Mouse (Mus musculus): ENCODE measurements around the gene Ppp1ca.

DNA sequence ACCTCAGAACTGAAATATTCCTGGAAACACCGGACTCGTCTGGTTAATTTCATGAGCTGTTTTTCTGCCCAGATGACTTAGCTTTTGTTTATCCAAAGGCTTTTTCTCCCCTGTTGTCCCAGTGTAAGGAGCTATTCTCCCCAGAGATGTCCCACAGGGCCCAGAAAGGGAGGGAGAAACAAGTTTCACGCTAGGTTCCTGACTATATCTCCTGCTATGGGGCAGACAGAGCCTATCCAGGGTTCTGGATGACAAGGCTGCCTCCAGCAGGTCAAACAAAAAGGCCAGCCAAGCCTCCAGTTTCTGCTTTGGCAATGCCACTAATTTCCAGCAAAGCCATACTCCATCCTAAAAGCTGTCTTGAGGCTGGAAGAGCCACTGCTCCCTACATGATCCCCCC lies 26.0 kb downstream of the Ppp1ca start:
- TF ChIP-seq POLR2A (IDR thresholded peaks at IDR 0.05; ENCODE audit: low read depth, low read length) (no peak), HCFC1 (IDR thresholded peaks at IDR 0.05; ENCODE audit: low read depth, low read length) (no peak), RCOR1 (conservative IDR thresholded peaks at IDR 0.05; ENCODE audit: low read depth, low read length) (no peak), USF1 (IDR thresholded peaks at IDR 0.05; ENCODE audit: low read depth, low read length) (no peak), BHLHE40 (IDR thresholded peaks at IDR 0.05; ENCODE audit: low read depth, low read length) (no peak)

All from CH12.LX (cell line).